Mouse (Mus musculus) layer of hippocampus, adult 2 months (tissue): Measurements from ENCODE around the gene Ptbp3. TPM values are rescaled to one million over a fixed set of nuclear protein-coding genes. Genes with fewer than 3 reads are reported as not detected.
A peak's percentile ranks its signal among the peaks of the same experiment; 100 is the strongest.

Experiments
- DNase-seq, 2 experiments: peaks; one replicate each; pipeline ENCODE4 v3.0.0; 2022; ENCODE audit warnings: low spot score in 2 of 2
- H3K27ac ChIP-seq: fragments of 200-600 bp; 2 replicates; pipeline ENCODE4 v1.8.1; 2022
- H3K4me3 ChIP-seq: fragments of 200-600 bp; 2 replicates; pipeline ENCODE4 v1.8.1; 2022; ENCODE audit warnings: mild to moderate bottlenecking
- CTCF ChIP-seq: fragments of 200-600 bp; conservative IDR thresholded peaks from 2 replicates; pipeline ENCODE4 v1.8.1; 2022; ENCODE audit warnings: antibody characterized with exemption, mild to moderate bottlenecking, moderate library complexity
- total RNA-seq, 2 experiments: library from RNA; stranded (reverse); gene quantifications; 2 replicates each; pipeline ENCODE4 v1.2.3; 2021

Gene Ptbp3
- total RNA-seq, 2 experiments from 2014 or later, result 35.6 to 44.3 TPM

DNA sequence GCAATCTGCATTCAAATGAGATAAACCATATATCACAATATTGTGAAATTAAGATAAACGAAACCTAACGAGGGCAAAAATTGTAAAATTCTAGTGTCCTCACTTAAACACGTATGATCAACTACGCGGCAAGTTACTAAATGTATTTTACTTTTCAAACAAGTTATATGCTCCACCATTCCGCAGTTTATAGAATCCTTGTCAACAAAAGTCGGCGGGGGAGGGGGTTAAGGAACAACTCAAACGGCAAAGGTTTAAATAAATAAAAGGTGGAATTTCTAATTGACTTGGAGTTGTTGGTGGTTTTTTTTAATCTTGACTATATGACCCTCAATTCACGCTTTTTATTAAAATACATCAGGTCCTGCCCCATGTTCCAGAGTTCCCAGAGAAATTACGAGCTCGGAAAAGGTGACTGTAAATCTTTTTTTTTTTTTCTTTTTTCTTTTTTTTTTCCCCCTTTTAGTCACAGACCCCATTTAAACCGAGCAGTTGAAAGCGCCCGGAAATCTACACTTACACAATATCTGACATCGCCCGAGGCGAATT is 1.1 kb downstream of the Ptbp3 start:
- Histone ChIP-seq H3K27ac (peak overlapping the region; percentile 92), H3K4me3 (peak overlapping the region; percentile 95)
- DNase-seq, result no peak
- TF ChIP-seq CTCF, result no peak

DNA sequence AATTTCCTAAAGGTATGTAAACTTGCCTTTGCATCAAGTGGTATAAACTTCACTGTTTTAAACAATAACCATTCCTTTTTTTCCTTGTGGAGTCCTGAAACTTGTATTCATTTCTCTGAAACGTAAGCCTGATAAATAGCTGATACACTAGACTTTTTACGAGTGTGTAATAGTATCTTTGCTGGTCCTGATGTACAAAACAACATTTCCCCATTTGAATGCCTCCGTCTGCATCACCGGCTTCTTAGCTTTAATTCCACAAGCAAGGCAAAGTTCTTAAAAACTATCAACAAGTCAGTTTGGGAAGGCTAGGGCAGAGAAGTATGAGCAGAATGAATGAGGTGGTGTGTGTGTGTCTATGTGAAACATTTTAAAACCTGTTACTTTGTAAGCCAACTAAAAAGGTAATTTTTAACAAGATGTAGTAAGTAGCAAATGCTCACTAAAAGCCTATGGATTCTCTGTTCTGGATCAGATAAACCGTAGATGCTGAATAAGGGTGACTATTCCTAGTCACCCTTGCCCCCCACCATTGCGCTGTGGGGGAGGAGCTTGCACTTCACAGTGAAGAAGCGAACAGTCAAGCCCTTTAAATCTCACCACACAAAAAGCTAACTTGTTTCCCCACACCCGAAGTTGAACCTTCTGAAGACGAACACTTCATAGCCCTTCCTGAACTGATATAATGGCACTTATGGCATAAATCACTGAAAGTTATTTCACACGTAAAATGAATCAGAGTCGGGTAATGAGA is 1.9 kb downstream of the Ptbp3 start:
- Histone ChIP-seq H3K27ac (peak overlapping the region; percentile 92; the same call in 1 of the 2 replicates), H3K4me3 (peak overlapping the region; percentile 95)
- TF ChIP-seq CTCF, result no peak
- no peak for DNase-seq

DNA sequence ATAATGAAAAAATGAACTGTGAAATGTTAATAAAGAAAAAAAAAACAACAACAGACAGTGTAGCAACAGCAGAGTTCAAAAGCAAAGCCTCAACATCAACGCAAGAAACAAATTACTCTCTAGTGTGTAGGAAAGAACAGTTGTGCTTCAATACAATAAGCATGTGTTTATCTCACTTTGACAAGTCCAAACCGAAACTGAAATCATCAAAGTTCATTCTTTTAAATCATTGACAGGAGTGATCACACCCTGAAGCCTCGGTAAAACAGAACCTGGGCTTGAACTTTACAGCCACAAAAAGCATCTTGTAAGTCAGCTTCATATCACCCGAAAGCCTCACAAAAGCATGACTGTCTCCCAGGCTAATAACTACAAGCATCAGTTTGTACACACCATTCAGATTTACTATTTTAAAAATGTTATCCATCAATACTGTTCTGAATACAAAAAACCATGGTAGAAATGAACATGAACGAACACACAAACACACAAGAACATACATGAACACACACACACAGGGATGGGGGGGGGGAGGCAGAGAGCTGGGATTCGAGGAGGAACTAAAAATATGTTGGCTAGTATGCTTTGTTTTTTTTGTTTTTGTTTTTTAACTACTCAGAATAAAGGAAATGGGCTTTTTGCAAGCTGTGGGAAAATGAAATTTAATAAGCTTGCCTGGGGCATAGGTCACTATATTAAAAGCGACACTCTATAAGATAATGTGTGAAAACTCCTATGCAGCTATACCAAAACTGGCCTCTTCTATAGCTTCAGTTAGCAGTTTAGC is 2.7 kb downstream of the Ptbp3 start:
- Histone ChIP-seq H3K4me3 (peak overlapping the region; percentile 95), H3K27ac (peak overlapping the region; percentile 32; the same call in 1 of the 2 replicates)
- DNase-seq, result no peak
- no peak for TF ChIP-seq CTCF

DNA sequence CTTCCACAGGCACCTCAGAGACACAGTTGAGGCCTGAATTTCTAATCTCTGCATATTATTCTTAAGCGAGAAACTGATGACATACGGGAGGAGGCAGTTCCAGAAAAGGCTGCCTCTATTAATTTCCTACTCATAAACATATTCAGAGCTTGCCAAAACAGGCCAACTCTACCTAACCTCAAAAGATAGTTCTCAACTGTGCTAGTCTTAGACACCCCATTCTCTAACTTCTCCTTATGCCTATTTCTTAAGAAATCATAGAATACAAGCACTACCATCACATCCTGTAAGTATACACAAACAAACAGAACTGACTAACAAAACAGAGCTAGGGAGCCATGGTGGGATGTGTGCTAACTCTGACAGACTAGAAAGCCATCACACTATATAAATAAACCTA is 4.5 kb downstream of the Ptbp3 start:
- DNase-seq, result no peak
- Histone ChIP-seq H3K4me3 (no peak overlapping the region), H3K27ac (no peak overlapping the region)
- TF ChIP-seq CTCF, result no peak

DNA sequence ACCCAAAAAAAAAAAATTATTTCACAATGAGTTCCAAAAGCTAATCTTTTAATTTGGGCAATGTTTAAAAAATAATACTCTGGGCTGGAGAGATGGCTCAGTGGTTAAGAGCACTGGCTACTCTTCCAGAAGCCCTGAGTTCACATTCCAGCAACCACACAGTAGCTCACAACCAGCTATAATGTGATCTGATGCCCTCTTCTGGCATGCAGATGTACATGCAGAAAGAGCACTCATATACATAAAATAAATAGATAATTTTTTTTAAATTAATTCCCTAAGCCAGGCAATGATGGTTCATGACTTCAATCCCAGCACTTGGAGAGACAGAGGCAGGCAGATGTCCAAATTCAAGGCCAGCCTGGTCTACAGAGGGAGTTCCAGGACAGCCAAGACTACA is 6.2 kb downstream of the Ptbp3 start:
- DNase-seq, result no peak
- Histone ChIP-seq H3K27ac (no peak overlapping the region), H3K4me3 (no peak overlapping the region)
- TF ChIP-seq CTCF, result peak; percentile 53

DNA sequence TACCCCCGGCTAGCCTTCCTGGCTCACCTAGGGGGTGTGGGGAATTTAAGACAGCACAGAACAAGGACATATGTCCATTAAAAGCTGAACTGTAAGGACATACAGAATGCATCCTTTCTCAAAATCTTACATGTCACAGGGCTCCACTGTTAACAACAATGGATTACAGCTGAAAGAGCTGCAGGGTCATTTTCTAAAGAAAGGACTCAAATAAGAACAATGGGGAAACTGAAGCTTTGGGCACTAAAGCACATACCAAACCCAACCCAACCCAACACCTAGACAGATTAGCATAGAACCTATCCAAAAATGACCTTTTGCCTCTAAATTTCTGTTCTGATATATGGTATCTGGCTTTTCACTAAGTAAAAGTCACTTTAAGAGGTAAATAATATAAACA is 12.9 kb downstream of the Ptbp3 start:
- no peak for TF ChIP-seq CTCF
- Histone ChIP-seq H3K4me3 (no peak overlapping the region), H3K27ac (no peak overlapping the region)
- no peak for DNase-seq

DNA sequence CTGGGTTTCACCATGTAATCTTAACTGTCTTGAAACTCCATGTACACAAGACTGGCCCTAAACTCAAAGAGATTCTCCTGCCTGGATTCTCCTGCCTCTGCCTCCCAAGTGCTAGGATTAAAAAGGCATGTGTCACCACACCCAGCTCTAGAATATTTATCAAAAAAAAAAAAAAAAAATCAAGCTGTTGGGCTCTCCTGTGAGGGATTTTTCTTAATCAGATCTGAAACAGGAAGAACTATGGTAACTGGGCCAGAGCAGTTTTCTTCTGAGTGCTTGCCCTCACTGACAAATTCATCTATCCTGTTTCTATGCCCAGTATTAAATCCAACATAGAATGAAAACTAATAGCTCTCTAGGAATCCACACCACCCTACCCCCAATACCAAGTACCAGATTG is 13.5 kb downstream of the Ptbp3 start:
- Histone ChIP-seq H3K27ac (no peak overlapping the region), H3K4me3 (no peak overlapping the region)
- TF ChIP-seq CTCF, result no peak
- no peak for DNase-seq

DNA sequence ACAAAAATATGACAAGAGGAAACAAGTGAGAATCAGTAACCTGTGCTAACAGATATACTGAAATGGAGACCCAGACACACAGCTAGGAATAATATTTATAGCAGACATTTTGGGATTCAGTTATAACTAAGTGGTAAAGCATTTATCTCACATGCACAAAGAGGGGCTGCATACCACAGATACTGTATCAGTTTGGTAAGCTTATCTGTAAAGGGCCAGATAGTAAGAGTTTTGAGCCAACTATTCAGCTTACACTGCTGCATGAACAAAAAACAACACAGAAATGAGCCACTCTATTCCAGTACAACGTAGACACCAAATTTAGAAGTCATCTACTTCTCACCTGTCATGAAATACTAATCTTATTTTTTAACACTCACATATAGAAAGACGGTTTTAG is 15.9 kb downstream of the Ptbp3 start:
- DNase-seq, result no peak
- no peak for TF ChIP-seq CTCF
- no peak overlapping the region for H3K27ac ChIP-seq
- no peak overlapping the region for H3K4me3 ChIP-seq

DNA sequence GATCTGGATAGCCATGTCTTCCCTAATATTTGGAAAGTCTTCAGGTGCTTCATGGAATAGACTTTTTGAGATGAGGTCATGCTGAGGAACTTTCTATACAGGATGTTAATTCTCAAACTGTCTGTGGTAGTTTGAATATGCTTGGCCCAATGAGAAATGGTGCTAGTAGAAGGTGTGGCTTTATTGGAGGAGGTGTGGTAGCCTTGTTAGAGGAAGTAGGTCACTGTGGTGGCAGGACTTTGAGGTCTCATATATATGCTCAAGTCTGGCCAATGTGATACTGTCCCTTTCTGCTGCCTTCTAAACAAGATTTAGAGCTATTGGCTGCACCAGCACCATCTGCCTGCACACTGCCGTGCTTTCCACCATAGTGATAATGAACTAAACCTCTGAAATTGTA is 18.0 kb downstream of the Ptbp3 start:
- TF ChIP-seq CTCF, result no peak
- Histone ChIP-seq H3K27ac (no peak overlapping the region), H3K4me3 (no peak overlapping the region)
- no peak for DNase-seq

DNA sequence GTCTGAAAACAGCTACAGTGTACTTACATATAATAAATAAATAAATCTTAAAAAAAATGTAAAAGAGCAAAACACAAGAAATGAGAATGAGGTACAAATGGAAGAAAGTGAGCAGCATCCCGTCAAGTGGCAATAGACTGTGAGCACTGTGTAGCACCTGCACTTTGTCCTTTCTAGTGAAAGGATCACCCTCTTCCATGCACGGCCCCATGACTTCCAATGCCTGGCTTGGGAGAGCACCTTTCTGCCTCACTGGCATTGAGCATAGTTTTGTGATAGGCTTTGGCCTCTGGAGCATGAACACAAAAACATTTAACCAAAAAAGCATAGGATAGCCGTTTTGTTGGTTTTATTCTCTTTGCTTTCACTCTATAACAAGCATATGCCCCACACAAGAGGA is 21.7 kb downstream of the Ptbp3 start:
- DNase-seq, result no peak
- H3K27ac ChIP-seq, result no peak overlapping the region
- H3K4me3 ChIP-seq, result no peak overlapping the region
- TF ChIP-seq CTCF, result no peak

DNA sequence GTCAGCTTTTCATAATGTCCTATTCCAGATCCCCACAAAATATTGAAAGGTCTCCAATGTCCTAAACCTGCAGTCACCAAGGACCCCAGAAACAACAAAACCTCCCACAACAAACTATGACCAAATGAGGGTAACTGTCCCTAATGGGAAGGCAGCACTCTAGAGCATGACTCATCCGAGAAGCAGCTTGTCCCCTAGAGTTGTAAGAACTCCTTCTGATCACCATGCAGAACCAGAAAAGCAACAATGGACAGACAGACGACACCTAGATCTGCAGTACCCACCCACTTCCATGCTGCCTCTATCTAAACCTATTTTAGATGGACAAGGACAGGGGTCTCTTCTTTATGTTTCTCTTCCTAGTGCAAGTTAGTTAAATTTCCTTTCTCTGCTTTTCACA is 22.4 kb downstream of the Ptbp3 start:
- Histone ChIP-seq H3K4me3 (no peak overlapping the region), H3K27ac (no peak overlapping the region)
- no peak for DNase-seq
- no peak for TF ChIP-seq CTCF

DNA sequence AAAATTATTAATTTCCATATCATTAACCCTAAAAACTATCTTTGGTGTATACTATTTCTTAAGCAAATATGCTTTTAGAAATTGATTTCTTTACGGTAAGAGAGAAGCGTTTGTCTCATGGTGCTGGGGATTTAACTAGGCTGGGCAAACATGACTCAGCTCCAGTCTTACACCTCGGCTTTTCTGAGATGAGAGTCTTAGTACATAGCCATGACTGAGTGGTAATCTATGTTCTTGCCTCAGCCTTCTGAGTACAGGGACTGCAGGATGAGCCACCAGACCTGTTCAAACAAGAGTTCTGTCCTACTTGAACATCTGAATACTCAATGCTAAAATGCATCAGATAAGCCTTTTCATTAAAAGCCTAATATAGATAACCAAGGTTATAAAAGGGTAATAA is 24.3 kb downstream of the Ptbp3 start:
- no peak overlapping the region for H3K27ac ChIP-seq
- H3K4me3 ChIP-seq, result no peak overlapping the region
- TF ChIP-seq CTCF, result no peak
- DNase-seq, result no peak

DNA sequence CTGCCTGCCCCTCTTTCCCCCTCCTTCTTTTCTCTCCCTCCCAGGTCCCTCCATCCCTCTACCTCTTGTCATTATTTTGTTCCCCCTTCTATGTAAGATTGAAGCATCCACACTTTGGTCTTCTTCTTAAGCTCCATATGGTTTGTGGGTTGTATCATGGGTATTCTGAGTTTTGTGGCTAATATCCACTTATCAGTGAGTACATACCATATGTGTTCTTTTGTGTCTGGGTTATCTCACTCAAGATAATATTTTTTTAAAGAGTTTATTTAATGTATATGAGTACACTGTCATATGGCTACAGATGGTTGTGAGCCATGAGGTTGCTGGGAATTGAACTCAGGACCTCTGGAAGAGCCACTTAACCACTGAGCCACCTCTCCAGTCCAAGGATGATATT is 38.8 kb downstream of the Ptbp3 start:
- TF ChIP-seq CTCF, result no peak
- Histone ChIP-seq H3K4me3 (no peak overlapping the region), H3K27ac (no peak overlapping the region)
- DNase-seq, result no peak
